Mouse (Mus musculus): Measurements from ENCODE around the gene Abca13. TPM values are rescaled to one million over a fixed set of nuclear protein-coding genes. Genes with fewer than 3 reads are reported as not detected.
"Not testable (repeated sequence)": the region's sequence is repeated elsewhere in the genome, so short reads cannot be mapped to it uniquely, and the experiment has no call there.

The Abca13 gene
- polyA plus RNA-seq, 1 experiment from 2014 or later: 0.04 TPM

- WGBS: 33% methylated on average over 6 of the region's 6 CpGs
- Histone ChIP-seq H3K4me3 (ENCODE audit: low read depth, low read length) (no peak overlapping the region), H3K36me3 (ENCODE audit: control insufficient read depth, insufficient read depth, low read length) (no peaks in the 10 kb centered on the region), H3K4me2 (ENCODE audit: low read length) (no peak overlapping the region), H3K4me1 (ENCODE audit: control insufficient read depth, insufficient read depth, low read length) (no peaks in the 10 kb centered on the region), H3K27ac (ENCODE audit: low read length) (no peak overlapping the region), H3K9me3 (replicated peaks; ENCODE audit: control insufficient read depth, low read length, poor library complexity, severe bottlenecking) (no peaks in the 10 kb centered on the region), H3K9ac (ENCODE audit: low read depth, low read length) (no peak overlapping the region), H3K27me3 (ENCODE audit: control insufficient read depth, insufficient read depth, low read depth, low read length) (no peaks in the 10 kb centered on the region)
- peak; percentile 97 for ATAC-seq
Measured at GRCm38 (mm10) chr11:9317076-9317929, 125.6 kb downstream of the Abca13 start.

GRCm38 (mm10) chr11:9338151-9338550 lies 146.4 kb downstream of the Abca13 start:
- 57% methylated on average over 3 of the region's 3 CpGs for WGBS
- H3K4me1 ChIP-seq (ENCODE audit: control insufficient read depth, insufficient read depth, low read length): no peaks in the 10 kb centered on the region
- H3K9ac ChIP-seq (ENCODE audit: low read depth, low read length): no peak overlapping the region
- no peaks in the 10 kb centered on the region for H3K27me3 ChIP-seq (ENCODE audit: control insufficient read depth, insufficient read depth, low read depth, low read length)
- no peak overlapping the region for H3K27ac ChIP-seq (ENCODE audit: low read length)
- H3K36me3 ChIP-seq (ENCODE audit: control insufficient read depth, insufficient read depth, low read length): no peaks in the 10 kb centered on the region
- ATAC-seq: no peak
- H3K9me3 ChIP-seq (replicated peaks; ENCODE audit: control insufficient read depth, low read length, poor library complexity, severe bottlenecking): no peaks in the 10 kb centered on the region
- no peak overlapping the region for H3K4me3 ChIP-seq (ENCODE audit: low read depth, low read length)
- H3K4me2 ChIP-seq (ENCODE audit: low read length): no peak overlapping the region

GRCm38 (mm10) chr11:9347724-9348123 lies 156.0 kb downstream of the Abca13 start:
- no peaks in the 10 kb centered on the region for H3K4me1 ChIP-seq (ENCODE audit: control insufficient read depth, insufficient read depth, low read length)
- H3K27ac ChIP-seq (ENCODE audit: low read length): no peak overlapping the region
- H3K36me3 ChIP-seq (ENCODE audit: control insufficient read depth, insufficient read depth, low read length): no peaks in the 10 kb centered on the region
- no peak overlapping the region for H3K4me2 ChIP-seq (ENCODE audit: low read length)
- H3K9ac ChIP-seq (ENCODE audit: low read depth, low read length): no peak overlapping the region
- ATAC-seq: no peak
- H3K4me3 ChIP-seq (ENCODE audit: low read depth, low read length): no peak overlapping the region
- H3K9me3 ChIP-seq (replicated peaks; ENCODE audit: control insufficient read depth, low read length, poor library complexity, severe bottlenecking): no peaks in the 10 kb centered on the region
- WGBS: 51% methylated on average over 3 of the region's 3 CpGs
- no peaks in the 10 kb centered on the region for H3K27me3 ChIP-seq (ENCODE audit: control insufficient read depth, insufficient read depth, low read depth, low read length)

DNA sequence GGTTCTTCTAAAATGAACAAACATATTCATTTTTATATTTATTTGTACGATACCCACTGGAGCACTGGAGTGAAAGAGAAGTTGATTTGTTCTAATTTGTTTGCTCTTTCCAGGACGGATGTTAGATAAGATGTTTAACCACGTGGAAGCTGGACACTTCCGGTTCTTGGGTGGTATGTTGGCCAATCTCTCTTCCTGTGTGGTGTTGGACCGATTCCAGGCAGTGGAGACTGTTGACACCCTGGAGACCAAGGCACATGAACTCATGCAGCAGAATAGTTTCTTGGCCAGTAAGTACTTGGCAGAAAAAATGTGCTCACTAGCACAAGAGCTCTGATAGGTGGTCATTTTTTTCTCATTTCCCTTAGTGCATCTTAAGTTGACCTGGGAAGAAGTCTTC lies 181.4 kb downstream of the Abca13 start:
- H3K4me2 ChIP-seq (ENCODE audit: low read length): no peak overlapping the region
- no peaks in the 10 kb centered on the region for H3K4me1 ChIP-seq (ENCODE audit: control insufficient read depth, insufficient read depth, low read length)
- H3K36me3 ChIP-seq (ENCODE audit: control insufficient read depth, insufficient read depth, low read length): no peaks in the 10 kb centered on the region
- H3K27me3 ChIP-seq (ENCODE audit: control insufficient read depth, insufficient read depth, low read depth, low read length): no peaks in the 10 kb centered on the region
- no peak overlapping the region for H3K27ac ChIP-seq (ENCODE audit: low read length)
- 89% methylated on average over 5 of the region's 5 CpGs for WGBS
- no peak overlapping the region for H3K9ac ChIP-seq (ENCODE audit: low read depth, low read length)
- no peak overlapping the region for H3K4me3 ChIP-seq (ENCODE audit: low read depth, low read length)
- H3K9me3 ChIP-seq (replicated peaks; ENCODE audit: control insufficient read depth, low read length, poor library complexity, severe bottlenecking): no peaks in the 10 kb centered on the region
- no peak for ATAC-seq

DNA sequence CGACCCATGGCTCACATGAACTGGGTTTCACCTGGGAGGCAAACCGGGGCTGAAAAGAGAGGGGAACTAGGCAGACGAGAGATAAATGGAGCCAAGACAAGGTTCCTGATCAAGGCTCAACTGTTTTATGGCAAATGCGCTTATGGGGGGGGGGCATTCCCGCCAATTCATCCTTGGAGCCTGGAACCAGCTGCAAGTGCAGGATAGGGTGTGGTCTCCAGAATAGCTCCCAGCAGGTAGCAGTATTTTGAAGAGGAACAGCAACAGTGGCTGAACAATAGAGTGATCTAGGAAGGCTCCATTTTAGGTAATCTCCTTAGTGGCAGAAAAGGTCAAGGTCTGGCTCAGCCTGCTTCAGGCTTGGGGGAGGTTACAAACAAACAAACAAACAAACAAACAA lies 182.7 kb downstream of the Abca13 start:
- not testable (repeated sequence) for H3K9me3 ChIP-seq (replicated peaks; ENCODE audit: control insufficient read depth, low read length, poor library complexity, severe bottlenecking); H3K36me3 ChIP-seq (ENCODE audit: control insufficient read depth, insufficient read depth, low read length); H3K27me3 ChIP-seq (ENCODE audit: control insufficient read depth, insufficient read depth, low read depth, low read length); H3K4me1 ChIP-seq (ENCODE audit: control insufficient read depth, insufficient read depth, low read length); H3K4me3 ChIP-seq (ENCODE audit: low read depth, low read length); ATAC-seq; H3K27ac ChIP-seq (ENCODE audit: low read length); H3K4me2 ChIP-seq (ENCODE audit: low read length); H3K9ac ChIP-seq (ENCODE audit: low read depth, low read length)
- 78% methylated on average over 5 of the region's 5 CpGs for WGBS

- Histone ChIP-seq H3K36me3 (ENCODE audit: control insufficient read depth, insufficient read depth, low read length) (no peaks in the 10 kb centered on the region), H3K4me1 (ENCODE audit: control insufficient read depth, insufficient read depth, low read length) (no peaks in the 10 kb centered on the region), H3K4me2 (ENCODE audit: low read length) (no peak overlapping the region), H3K9ac (ENCODE audit: low read depth, low read length) (no peak overlapping the region), H3K27ac (ENCODE audit: low read length) (no peak overlapping the region), H3K27me3 (ENCODE audit: control insufficient read depth, insufficient read depth, low read depth, low read length) (no peaks in the 10 kb centered on the region), H3K4me3 (ENCODE audit: low read depth, low read length) (no peak overlapping the region), H3K9me3 (replicated peaks; ENCODE audit: control insufficient read depth, low read length, poor library complexity, severe bottlenecking) (no peaks in the 10 kb centered on the region)
- WGBS: 93% methylated on average over 1 of the region's 1 CpGs
- ATAC-seq: no peak
Measured at GRCm38 (mm10) chr11:9388520-9388919, 196.8 kb downstream of the Abca13 start.

GRCm38 (mm10) chr11:9416946-9417345 lies 225.2 kb downstream of the Abca13 start:
- WGBS: 86% methylated on average over 3 of the region's 3 CpGs
- no peak overlapping the region for H3K4me3 ChIP-seq (ENCODE audit: low read depth, low read length)
- H3K36me3 ChIP-seq (ENCODE audit: control insufficient read depth, insufficient read depth, low read length): no peaks in the 10 kb centered on the region
- no peak overlapping the region for H3K9ac ChIP-seq (ENCODE audit: low read depth, low read length)
- no peaks in the 10 kb centered on the region for H3K27me3 ChIP-seq (ENCODE audit: control insufficient read depth, insufficient read depth, low read depth, low read length)
- H3K4me2 ChIP-seq (ENCODE audit: low read length): no peak overlapping the region
- no peaks in the 10 kb centered on the region for H3K4me1 ChIP-seq (ENCODE audit: control insufficient read depth, insufficient read depth, low read length)
- no peaks in the 10 kb centered on the region for H3K9me3 ChIP-seq (replicated peaks; ENCODE audit: control insufficient read depth, low read length, poor library complexity, severe bottlenecking)
- no peak for ATAC-seq
- no peak overlapping the region for H3K27ac ChIP-seq (ENCODE audit: low read length)

GRCm38 (mm10) chr11:9420205-9420604 lies 228.5 kb downstream of the Abca13 start:
- H3K9me3 ChIP-seq (replicated peaks; ENCODE audit: control insufficient read depth, low read length, poor library complexity, severe bottlenecking): no peaks in the 10 kb centered on the region
- no peak for ATAC-seq
- WGBS: 60% methylated on average over 2 of the region's 2 CpGs
- H3K4me1 ChIP-seq (ENCODE audit: control insufficient read depth, insufficient read depth, low read length): no peaks in the 10 kb centered on the region
- no peak overlapping the region for H3K27ac ChIP-seq (ENCODE audit: low read length)
- no peak overlapping the region for H3K4me2 ChIP-seq (ENCODE audit: low read length)
- no peaks in the 10 kb centered on the region for H3K27me3 ChIP-seq (ENCODE audit: control insufficient read depth, insufficient read depth, low read depth, low read length)
- H3K4me3 ChIP-seq (ENCODE audit: low read depth, low read length): no peak overlapping the region
- H3K36me3 ChIP-seq (ENCODE audit: control insufficient read depth, insufficient read depth, low read length): no peaks in the 10 kb centered on the region
- H3K9ac ChIP-seq (ENCODE audit: low read depth, low read length): no peak overlapping the region

DNA sequence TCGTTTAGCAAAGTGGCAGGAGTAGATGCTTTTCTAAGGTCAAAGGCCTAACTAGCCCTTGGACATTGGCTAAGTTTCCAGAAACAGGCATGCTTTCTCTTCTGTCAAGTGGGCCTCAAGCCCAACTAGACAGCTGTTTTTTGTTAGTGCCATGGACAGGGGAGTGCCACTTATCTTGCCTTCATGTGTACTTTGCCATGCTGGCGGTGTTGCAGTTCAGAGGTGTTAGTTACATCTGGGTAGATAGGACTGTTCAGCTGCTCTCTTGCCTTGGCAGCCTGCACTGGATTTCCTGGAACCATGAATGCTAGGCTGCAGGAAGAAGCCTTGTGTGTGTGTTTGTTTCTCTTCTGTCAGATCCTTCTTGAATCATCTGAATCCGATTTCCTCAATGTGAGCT lies 235.7 kb downstream of the Abca13 start:
- H3K9ac ChIP-seq (ENCODE audit: low read depth, low read length): no peak overlapping the region
- H3K36me3 ChIP-seq (ENCODE audit: control insufficient read depth, insufficient read depth, low read length): no peaks in the 10 kb centered on the region
- no peak for ATAC-seq
- H3K9me3 ChIP-seq (replicated peaks; ENCODE audit: control insufficient read depth, low read length, poor library complexity, severe bottlenecking): no peaks in the 10 kb centered on the region
- no peak overlapping the region for H3K4me3 ChIP-seq (ENCODE audit: low read depth, low read length)
- 82% methylated on average over 3 of the region's 3 CpGs for WGBS
- H3K27ac ChIP-seq (ENCODE audit: low read length): no peak overlapping the region
- H3K27me3 ChIP-seq (ENCODE audit: control insufficient read depth, insufficient read depth, low read depth, low read length): no peaks in the 10 kb centered on the region
- no peak overlapping the region for H3K4me2 ChIP-seq (ENCODE audit: low read length)
- H3K4me1 ChIP-seq (ENCODE audit: control insufficient read depth, insufficient read depth, low read length): no peaks in the 10 kb centered on the region
